Comparison of ENCODE assay signal across 14 mouse cellular contexts in the genomic region with DNA sequence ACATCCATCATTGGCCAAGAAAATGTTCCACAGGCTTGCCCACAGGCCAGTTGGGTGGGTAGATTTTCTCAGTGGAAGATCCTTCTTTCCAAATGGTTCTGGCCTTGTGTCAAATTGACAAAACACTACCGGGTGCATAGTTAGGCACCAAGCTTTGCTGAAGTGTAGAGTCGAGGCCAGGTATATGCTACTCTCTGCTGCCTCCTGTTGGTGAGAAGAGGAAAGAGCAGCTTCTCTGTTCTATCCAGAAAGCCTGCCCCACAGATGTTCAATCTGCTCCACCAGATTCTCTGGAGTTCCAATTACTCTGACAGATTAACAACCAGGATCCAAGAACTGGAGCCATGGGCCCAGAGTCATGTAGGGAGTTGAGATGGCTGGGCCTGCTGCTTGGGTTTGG.
DNase-seq lines count a peak whose midpoint lies in the region; ATAC-seq and TF ChIP-seq lines count a peak whose summit lies in the region.
"Had no signal": no experiment of that assay in that cellular context is flagged by ENCODE, and none has a peak within 500 bp of the region (broad histone marks: within the 10 kb centered on the region; RNA-seq: fewer than 3 reads in every experiment).

No protein-coding gene starts in this region.

- no peaks in the 10 kb centered on the region for H3K9me3 ChIP-seq in liver, embryonic 12.5 days (replicated peaks)
- H3K9me3 ChIP-seq: stomach, embryonic 15.5 days had no signal

- TF ChIP-seq CTCF in liver, adult 2 months (IDR thresholded peaks at IDR 0.05; ENCODE audit: low read depth, low read length): peak; percentile 21; the same call in 1 of the 2 replicates
- TF ChIP-seq CTCF in cerebellum, adult 2 months (IDR thresholded peaks at IDR 0.05; ENCODE audit: borderline replicate concordance, insufficient read depth, low read depth, low read length): no peak

- no peak overlapping the region for H3K4me3 ChIP-seq in liver, adult 2 months (ENCODE audit: insufficient read depth, low read depth, low read length)
- no peak overlapping the region for H3K4me3 ChIP-seq in liver, embryonic 12.5 days
- no peak overlapping the region for H3K4me3 ChIP-seq in cerebellum, adult 2 months (replicated peaks; ENCODE audit: insufficient read depth, low read depth, low read length)
- H3K4me3 ChIP-seq: forebrain, embryonic 13.5 days; megakaryocyte, embryonic 14.5 days; stomach, embryonic 15.5 days had no signal

- H3K79me2 ChIP-seq in liver, adult 2 months (ENCODE audit: control insufficient read depth, insufficient read depth, low read length): no peaks in the 10 kb centered on the region

- WGBS in liver, adult 2 months: 53% methylated on average over 2 of the region's 2 CpGs
- 46% methylated on average over 2 of the region's 2 CpGs for WGBS in liver, embryonic 12.5 days (ENCODE audit: insufficient replicate concordance)
- WGBS in cerebellum, adult 2 months: 31% methylated on average over 2 of the region's 2 CpGs

- no peak overlapping the region for H3K9ac ChIP-seq in liver, adult 2 months (ENCODE audit: low read depth, low read length)
- H3K9ac ChIP-seq in liver, embryonic 12.5 days: no peak overlapping the region
- H3K9ac ChIP-seq: forebrain, embryonic 13.5 days; stomach, embryonic 15.5 days had no signal

- no peak overlapping the region for H3K27ac ChIP-seq in liver, adult 2 months (replicated peaks; ENCODE audit: insufficient read depth, low read depth, low read length)
- H3K27ac ChIP-seq in liver, embryonic 12.5 days: no peak overlapping the region
- no peak overlapping the region for H3K27ac ChIP-seq in cerebellum, adult 2 months (ENCODE audit: insufficient read depth, low read length)
- H3K27ac ChIP-seq: forebrain, embryonic 13.5 days; stomach, embryonic 15.5 days had no signal

- no peaks in the 10 kb centered on the region for H3K36me3 ChIP-seq in liver, adult 2 months (ENCODE audit: control insufficient read depth, insufficient read depth, low read length)
- no peaks in the 10 kb centered on the region for H3K36me3 ChIP-seq in liver, embryonic 12.5 days
- H3K36me3 ChIP-seq: stomach, embryonic 15.5 days had no signal

- no peak for ATAC-seq in liver, embryonic 12.5 days
- ATAC-seq: forebrain, embryonic 13.5 days had no signal

- TF ChIP-seq POLR2A in liver, adult 2 months (IDR thresholded peaks at IDR 0.05; ENCODE audit: extremely low read depth, insufficient read depth, low read length): no peak
- no peak for TF ChIP-seq POLR2A in cerebellum, adult 2 months (IDR thresholded peaks at IDR 0.05; ENCODE audit: borderline replicate concordance, insufficient read depth, low read length)

- DNase-seq in cerebellum, postnatal 10 days: peak; percentile 15 to 28
- no peak for DNase-seq in cerebellum, adult 11 months
- no peak for DNase-seq in liver, adult 2 months (ENCODE audit: extremely low read depth, low read depth, low spot score)
- peak; percentile 17 for DNase-seq in NIH3T3 (ENCODE audit: low read depth)
- peak; percentile 5 for DNase-seq in induced T-regulatory cell, adult 2 months (ENCODE audit: low read depth)
- DNase-seq in spleen, postnatal 10 days (ENCODE audit: low spot score in 2 of 2): no peak
- no peak for DNase-seq in cerebellum, adult 2 months
- DNase-seq: adrenal gland, postnatal 10 days; B cell, adult 2 months; cerebellum, postnatal 25 days had no signal

- H3K4me2 ChIP-seq in liver, embryonic 12.5 days: no peak overlapping the region
- H3K4me2 ChIP-seq: forebrain, embryonic 13.5 days; stomach, embryonic 15.5 days had no signal

- H3K27me3 ChIP-seq in liver, adult 2 months (ENCODE audit: control insufficient read depth, insufficient read depth, low read length): no peaks in the 10 kb centered on the region
- no peaks in the 10 kb centered on the region for H3K27me3 ChIP-seq in liver, embryonic 12.5 days (replicated peaks)
- H3K27me3 ChIP-seq in cerebellum, adult 2 months (ENCODE audit: control insufficient read depth, insufficient read depth, low read length): no peaks in the 10 kb centered on the region
- H3K27me3 ChIP-seq: forebrain, embryonic 13.5 days; megakaryocyte, embryonic 14.5 days; stomach, embryonic 15.5 days had no signal

- peaks cover 12% of the 10 kb centered on the region; the same call in 1 of the 2 replicates for H3K4me1 ChIP-seq in liver, adult 2 months (ENCODE audit: control insufficient read depth, insufficient read depth, low read length)
- no peaks in the 10 kb centered on the region for H3K4me1 ChIP-seq in liver, embryonic 12.5 days
- no peaks in the 10 kb centered on the region for H3K4me1 ChIP-seq in cerebellum, adult 2 months (ENCODE audit: control insufficient read depth, insufficient read depth, low read length)
- H3K4me1 ChIP-seq: forebrain, embryonic 13.5 days; megakaryocyte, embryonic 14.5 days; stomach, embryonic 15.5 days had no signal

Comparison
In these comparisons a context has a peak if more than half of its experiments do, and no peak if none do; other contexts are left out.
1. DNase-seq: peak in cerebellum, postnatal 10 days (2 of 2), NIH3T3 (single experiment) and induced T-regulatory cell, adult 2 months (single experiment); none in cerebellum, adult 11 months (single experiment), liver, adult 2 months (single experiment), spleen, postnatal 10 days (0 of 2) and cerebellum, adult 2 months (0 of 2).